Mouse (Mus musculus) cerebellum, adult 11 months (tissue): ENCODE measurements around the gene Clstn1.

Experiments used
- DNase-seq: peaks from one replicate; pipeline ENCODE4 v3.0.0; 2022

Clstn1 gene

GRCm38 (mm10) chr4:149635915-149636415 is 49.7 kb downstream of the Clstn1 start:
- no peak for DNase-seq

- no peak for DNase-seq
These were observed 51.7 kb downstream of the Clstn1 start for GRCm38 (mm10) chr4:149637942-149638341.

- no peak for DNase-seq
These were observed 54.6 kb downstream of the Clstn1 start for GRCm38 (mm10) chr4:149640831-149641230.

GRCm38 (mm10) chr4:149641400-149641799 is 55.1 kb downstream of the Clstn1 start:
- no peak for DNase-seq

GRCm38 (mm10) chr4:149641956-149642355 is 55.7 kb downstream of the Clstn1 start:
- DNase-seq: no peak

GRCm38 (mm10) chr4:149645761-149646160 is 59.5 kb downstream of the Clstn1 start:
- DNase-seq: no peak

GRCm38 (mm10) chr4:149648031-149648805 is 62.0 kb downstream of the Clstn1 start:
- DNase-seq: no peak

- DNase-seq: peak; percentile 66
These were observed 64.4 kb downstream of the Clstn1 start for GRCm38 (mm10) chr4:149650493-149651193.

GRCm38 (mm10) chr4:149654232-149654631 is 68.0 kb downstream of the Clstn1 start:
- DNase-seq: no peak

GRCm38 (mm10) chr4:149657858-149658416 is 71.7 kb downstream of the Clstn1 start:
- no peak for DNase-seq

GRCm38 (mm10) chr4:149659495-149660116 is 73.3 kb downstream of the Clstn1 start:
- no peak for DNase-seq

GRCm38 (mm10) chr4:149660598-149660997 is 74.3 kb downstream of the Clstn1 start:
- DNase-seq: no peak

- no peak for DNase-seq
These were observed 75.8 kb downstream of the Clstn1 start for GRCm38 (mm10) chr4:149661967-149662589.

- DNase-seq: no peak
These were observed 77.7 kb downstream of the Clstn1 start for GRCm38 (mm10) chr4:149663849-149664503.

- DNase-seq: no peak
These were observed 78.9 kb downstream of the Clstn1 start for GRCm38 (mm10) chr4:149665016-149665691.

GRCm38 (mm10) chr4:149665692-149666090 is 79.4 kb downstream of the Clstn1 start:
- DNase-seq: no peak

- DNase-seq: no peak
These were observed 84.9 kb downstream of the Clstn1 start for GRCm38 (mm10) chr4:149671175-149671574.

GRCm38 (mm10) chr4:149672747-149673146 is 86.5 kb downstream of the Clstn1 start:
- no peak for DNase-seq

- no peak for DNase-seq
These were observed 88.6 kb downstream of the Clstn1 start for GRCm38 (mm10) chr4:149674814-149675377.

- peak; percentile 81 for DNase-seq
These were observed 89.4 kb downstream of the Clstn1 start for GRCm38 (mm10) chr4:149675378-149676261.
